Mouse (Mus musculus): ENCODE data around the gene Fanci.

DNA sequence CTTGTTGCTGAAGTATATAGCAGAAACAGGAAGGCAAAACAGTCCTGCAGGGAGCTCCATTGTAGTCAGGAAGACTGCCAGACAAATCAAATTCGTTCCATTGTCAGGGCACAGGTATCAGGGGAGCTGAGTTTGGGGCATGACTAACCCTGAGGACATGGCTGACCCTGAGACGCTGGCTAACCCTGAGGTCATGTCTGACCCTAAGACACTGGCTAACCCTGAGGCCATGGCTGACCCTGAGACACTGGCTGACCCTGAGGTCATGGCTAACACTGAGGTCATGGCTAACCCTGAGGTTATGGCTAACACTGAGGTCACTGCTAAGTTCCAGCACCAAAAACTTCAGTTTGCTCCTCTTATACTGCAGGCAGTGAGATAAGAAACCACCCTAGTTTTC is 48.3 kb downstream of the Fanci start:
- TF ChIP-seq CTCF (conservative IDR thresholded peaks at IDR 0.05; ENCODE audit: insufficient read depth, insufficient read length, low read depth, low read length) (no peak), POLR2A (IDR thresholded peaks at IDR 0.05; ENCODE audit: low read depth, low read length) (no peak)

Measured in kidney, adult 2 months (tissue).